Mouse (Mus musculus) kidney, postnatal 14 days (tissue): ENCODE results near the gene Taf13.

Experiments
- DNase-seq: peaks from one replicate; pipeline ENCODE4 v3.0.0; 2022; ENCODE audit warnings: mixed read lengths

The Taf13 gene

GRCm38 (mm10) chr3:108574018-108574417 is 2.5 kb downstream of the Taf13 start:
- DNase-seq: no peak

- no peak for DNase-seq
These were observed 13.1 kb downstream of the Taf13 start for GRCm38 (mm10) chr3:108584580-108584979.

GRCm38 (mm10) chr3:108588446-108588845 is 16.9 kb downstream of the Taf13 start:
- no peak for DNase-seq

- DNase-seq: peak; percentile 98
These were observed 19.5 kb downstream of the Taf13 start, which contains the start of gene Wdr47 for GRCm38 (mm10) chr3:108590786-108591529. TSS of gene Wdr47 (plus strand) at chr3:108591279.

- DNase-seq: no peak
These were observed 20.3 kb downstream of the Taf13 start for GRCm38 (mm10) chr3:108591530-108592522.

DNA sequence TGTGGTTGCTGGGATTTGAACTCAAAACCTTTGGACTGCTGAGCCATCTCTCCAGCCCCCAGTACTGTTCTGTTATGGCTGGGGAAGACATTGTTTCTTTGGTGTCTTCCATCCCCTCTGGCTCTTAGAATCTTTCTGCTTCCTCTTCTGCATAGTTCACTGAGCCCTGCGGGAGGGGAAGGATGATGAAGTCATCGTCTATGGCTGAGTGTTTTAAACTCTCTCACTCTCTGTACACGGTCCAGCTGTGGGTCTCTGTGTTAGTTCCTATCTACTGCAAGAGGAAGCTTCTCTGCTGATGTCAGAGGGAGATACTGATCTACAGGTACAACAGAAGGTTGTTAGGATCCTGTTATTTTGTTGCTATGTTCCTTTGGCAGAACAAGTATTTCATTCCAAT is 37.4 kb downstream of the Taf13 start:
- no peak for DNase-seq
